Mouse (Mus musculus) heart, embryonic 12.5 days (tissue): Measurements from ENCODE around the gene Max. TPM values are rescaled to one million over a fixed set of nuclear protein-coding genes. Genes with fewer than 3 reads are reported as not detected.

Experiments used
- ATAC-seq: fragments of 200-750 bp; cut with Nextera tagmentation; 2 replicates; pipeline ENCODE4 v1.8.0; 2017; ENCODE audit warnings: moderate TSS enrichment, moderate library complexity; ENCODE audit not compliant: insufficient number of reproducible peaks, low FRiP score
- H3K27ac ChIP-seq: fragments of 300-500 bp; sonication (generic); 2 replicates; pipeline ENCODE4 v1.5.1; 2016; ENCODE audit warnings: mild to moderate bottlenecking, moderate library complexity; ENCODE audit not compliant: poor library complexity, severe bottlenecking
- H3K27me3 ChIP-seq: fragments of 300-500 bp; sonication (generic); replicated peaks from 2 replicates; pipeline ENCODE4 v1.6.1; 2016; ENCODE audit warnings: mild to moderate bottlenecking, moderate library complexity
- H3K36me3 ChIP-seq: fragments of 300-500 bp; sonication (generic); 2 replicates; pipeline ENCODE4 v1.6.1; 2016; ENCODE audit warnings: mild to moderate bottlenecking, moderate library complexity
- H3K4me1 ChIP-seq: fragments of 300-500 bp; sonication (generic); replicated peaks from 2 replicates; pipeline ENCODE4 v1.6.1; 2016; ENCODE audit warnings: mild to moderate bottlenecking
- H3K4me2 ChIP-seq: fragments of 300-500 bp; sonication (generic); 2 replicates; pipeline ENCODE4 v1.6.1; 2016; ENCODE audit warnings: mild to moderate bottlenecking, moderate library complexity
- H3K4me3 ChIP-seq: fragments of 300-500 bp; sonication (generic); 2 replicates; pipeline ENCODE4 v1.5.1; 2016; ENCODE audit warnings: mild to moderate bottlenecking
- H3K9ac ChIP-seq: fragments of 300-500 bp; sonication (generic); 2 replicates; pipeline ENCODE4 v1.6.1; 2016; ENCODE audit warnings: mild to moderate bottlenecking, moderate library complexity
- H3K9me3 ChIP-seq: fragments of 300-500 bp; sonication (generic); replicated peaks from 2 replicates; pipeline ENCODE4 v1.6.1; 2016; ENCODE audit warnings: mild to moderate bottlenecking, moderate library complexity
- WGBS: fragments of 180-500 bp; shearing (Covaris S2); methylation state at CpG from one replicate; pipeline ENCODE4 v1.1.7; 2016; 5-methylcytosine and 5-hydroxymethylcytosine counted together
- polyA plus RNA-seq: library from polyadenylated mRNA; unstranded; fragments of >200 nt; fragmentation: Nextera tagmentation; extraction: Ambion mirVana; gene quantifications from 2 replicates; pipeline ENCODE4 v1.2.1, GENCODE M21; 2016

Gene Max
- polyA plus RNA-seq, 1 experiment from 2014 or later, result 8.2 TPM

- Histone ChIP-seq H3K9ac (no peak overlapping the region), H3K27me3 (no peaks in the 10 kb centered on the region), H3K27ac (no peak overlapping the region), H3K4me3 (no peak overlapping the region), H3K4me1 (no peaks in the 10 kb centered on the region), H3K36me3 (no peaks in the 10 kb centered on the region), H3K9me3 (0 out of 2 replicates have a peak, but pooled peaks cover 2% of the 10 kb centered on the region), H3K4me2 (no peak overlapping the region)
- WGBS, result 87% methylated on average over 16 of the region's 16 CpGs
- no peak for ATAC-seq
These were observed 31.0 kb upstream of the Max start for GRCm38 (mm10) chr12:76992891-76993529.

- no peak overlapping the region for H3K4me2 ChIP-seq
- no peak for ATAC-seq
- no peak overlapping the region for H3K27ac ChIP-seq
- H3K36me3 ChIP-seq, result no peaks in the 10 kb centered on the region
- no peaks in the 10 kb centered on the region for H3K9me3 ChIP-seq
- WGBS, result 78% methylated on average over 16 of the region's 16 CpGs
- H3K4me3 ChIP-seq, result no peak overlapping the region
- no peaks in the 10 kb centered on the region for H3K4me1 ChIP-seq
- H3K9ac ChIP-seq, result no peak overlapping the region
- H3K27me3 ChIP-seq, result no peaks in the 10 kb centered on the region
These were observed 20.9 kb upstream of the Max start for GRCm38 (mm10) chr12:76982818-76983471.

DNA sequence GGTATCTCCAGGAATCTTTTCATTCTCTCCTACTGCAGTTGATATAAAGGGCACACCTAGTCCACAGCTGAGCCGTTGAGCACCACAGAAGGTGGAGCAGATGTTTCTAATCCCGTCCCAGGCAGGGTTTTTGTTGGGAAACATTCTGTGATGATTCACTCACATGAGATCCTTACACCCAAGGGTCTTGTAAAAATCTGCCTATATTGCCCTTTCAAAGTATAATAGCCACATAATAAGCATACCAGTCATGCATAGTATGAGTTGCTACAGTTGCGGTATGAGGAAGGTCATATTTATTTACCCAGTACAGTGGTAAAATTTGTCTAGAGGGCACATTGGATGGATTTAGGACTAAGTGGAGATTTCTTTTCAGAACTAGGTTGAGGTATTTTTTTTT, 17.5 kb upstream of the Max start:
- no peak overlapping the region for H3K4me2 ChIP-seq
- H3K9me3 ChIP-seq, result peaks cover 6% of the 10 kb centered on the region; the same call in 1 of the 2 replicates
- WGBS, result 80% methylated on average over 3 of the region's 3 CpGs
- no peak overlapping the region for H3K27ac ChIP-seq
- H3K4me3 ChIP-seq, result no peak overlapping the region
- ATAC-seq, result no peak
- H3K27me3 ChIP-seq, result no peaks in the 10 kb centered on the region
- H3K36me3 ChIP-seq, result no peaks in the 10 kb centered on the region
- no peaks in the 10 kb centered on the region for H3K4me1 ChIP-seq
- H3K9ac ChIP-seq, result no peak overlapping the region

- Histone ChIP-seq H3K9ac (no peak overlapping the region), H3K27me3 (no peaks in the 10 kb centered on the region), H3K4me2 (no peak overlapping the region), H3K4me3 (no peak overlapping the region), H3K4me1 (peaks cover 9% of the 10 kb centered on the region; the same call in 1 of the 2 replicates), H3K27ac (no peak overlapping the region), H3K9me3 (peaks cover 6% of the 10 kb centered on the region; the same call in 1 of the 2 replicates), H3K36me3 (no peaks in the 10 kb centered on the region)
- no peak for ATAC-seq
- 63% methylated on average over 10 of the region's 10 CpGs for WGBS
These were observed 10.7 kb upstream of the Max start for GRCm38 (mm10) chr12:76972669-76973068.

GRCm38 (mm10) chr12:76972241-76972640, 10.2 kb upstream of the Max start:
- peaks cover 6% of the 10 kb centered on the region; the same call in 1 of the 2 replicates for H3K9me3 ChIP-seq
- 71% methylated on average over 11 of the region's 11 CpGs for WGBS
- ATAC-seq, result no peak
- H3K27ac ChIP-seq, result no peak overlapping the region
- H3K4me2 ChIP-seq, result no peak overlapping the region
- no peaks in the 10 kb centered on the region for H3K36me3 ChIP-seq
- H3K4me1 ChIP-seq, result peaks cover 9% of the 10 kb centered on the region; the same call in 1 of the 2 replicates
- no peak overlapping the region for H3K4me3 ChIP-seq
- H3K9ac ChIP-seq, result no peak overlapping the region
- H3K27me3 ChIP-seq, result no peaks in the 10 kb centered on the region

DNA sequence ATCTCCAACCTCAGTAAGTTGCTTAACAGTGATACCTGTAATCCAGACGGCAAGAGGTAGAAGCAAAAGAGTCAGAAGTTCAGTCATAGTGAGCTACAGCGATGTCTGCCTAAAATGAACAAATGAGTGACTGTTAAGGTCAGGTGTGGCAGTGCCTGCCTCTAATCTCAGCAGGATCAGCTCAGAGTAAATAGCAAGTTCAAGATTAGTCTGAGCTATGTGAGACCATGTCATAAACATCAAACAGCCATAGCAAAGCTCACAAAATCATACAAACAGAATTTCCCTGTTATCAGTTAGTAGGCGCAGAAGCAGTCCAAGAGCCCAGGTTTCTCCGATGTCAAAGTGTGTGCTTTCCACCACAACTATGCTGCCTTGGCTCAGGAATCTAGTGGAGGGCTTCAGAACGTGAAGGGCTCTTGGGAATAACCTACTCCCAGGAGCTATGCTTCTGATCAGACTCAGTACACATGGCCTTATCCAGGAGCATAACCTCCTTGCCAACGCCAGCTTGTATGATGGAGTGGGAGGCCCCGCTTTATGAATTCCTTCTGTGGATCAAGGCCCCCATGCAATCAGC, 9.7 kb upstream of the Max start:
- ATAC-seq, result no peak
- Histone ChIP-seq H3K4me1 (peaks cover 9% of the 10 kb centered on the region; the same call in 1 of the 2 replicates), H3K36me3 (no peaks in the 10 kb centered on the region), H3K4me3 (no peak overlapping the region), H3K9me3 (peaks cover 6% of the 10 kb centered on the region; the same call in 1 of the 2 replicates), H3K27me3 (no peaks in the 10 kb centered on the region), H3K4me2 (no peak overlapping the region), H3K9ac (no peak overlapping the region), H3K27ac (no peak overlapping the region)
- 75% methylated on average over 7 of the region's 7 CpGs for WGBS

DNA sequence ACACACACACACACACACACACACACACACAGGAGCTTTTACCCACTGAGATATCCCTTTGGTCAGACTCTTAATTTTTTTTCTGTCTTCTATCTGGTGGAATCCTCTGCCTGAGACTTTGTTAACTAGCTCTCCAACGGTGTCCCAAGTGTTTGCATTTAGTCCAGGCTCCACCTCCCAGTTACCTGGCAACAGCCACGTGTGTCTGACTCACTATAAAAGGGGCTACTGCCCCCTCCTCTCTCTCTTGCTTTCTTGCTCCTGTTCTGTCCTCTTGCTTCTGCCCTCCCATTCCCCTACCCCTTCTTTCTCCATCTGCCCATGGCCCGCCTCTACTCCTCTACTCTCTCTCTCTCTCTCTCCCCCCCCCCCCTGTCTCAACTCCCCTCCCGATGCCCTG, 3.9 kb upstream of the Max start:
- Histone ChIP-seq H3K27ac (no peak overlapping the region), H3K36me3 (no peaks in the 10 kb centered on the region), H3K27me3 (no peaks in the 10 kb centered on the region), H3K4me1 (peaks cover 4% of the 10 kb centered on the region), H3K9ac (no peak overlapping the region), H3K4me2 (no peak overlapping the region), H3K4me3 (no peak overlapping the region), H3K9me3 (no peaks in the 10 kb centered on the region)
- ATAC-seq, result no peak
- WGBS, result 19% methylated on average over 4 of the region's 4 CpGs

GRCm38 (mm10) chr12:76965089-76965488, 3.1 kb upstream of the Max start:
- Histone ChIP-seq H3K4me2 (no peak overlapping the region), H3K36me3 (peaks cover 2% of the 10 kb centered on the region), H3K27me3 (no peaks in the 10 kb centered on the region), H3K9ac (no peak overlapping the region), H3K4me3 (no peak overlapping the region), H3K27ac (no peak overlapping the region), H3K4me1 (peaks cover 7% of the 10 kb centered on the region), H3K9me3 (no peaks in the 10 kb centered on the region)
- 34% methylated on average over 5 of the region's 5 CpGs for WGBS
- no peak for ATAC-seq

GRCm38 (mm10) chr12:76961052-76961931, 709 bp downstream of the Max start:
- H3K4me3 ChIP-seq, result peak overlapping the region; percentile 77
- peak overlapping the region; percentile 87 for H3K9ac ChIP-seq
- 4% methylated on average over 45 of the region's 45 CpGs for WGBS
- peaks cover 7% of the 10 kb centered on the region for H3K4me1 ChIP-seq
- peaks cover 23% of the 10 kb centered on the region for H3K36me3 ChIP-seq
- peak; percentile 3; the same call in 1 of the 2 replicates for ATAC-seq
- peak overlapping the region; percentile 75 for H3K27ac ChIP-seq
- H3K4me2 ChIP-seq, result peak overlapping the region; percentile 95
- H3K9me3 ChIP-seq, result no peaks in the 10 kb centered on the region
- no peaks in the 10 kb centered on the region for H3K27me3 ChIP-seq

- no peak overlapping the region for H3K9ac ChIP-seq
- peaks cover 15% of the 10 kb centered on the region for H3K4me1 ChIP-seq
- H3K27me3 ChIP-seq, result no peaks in the 10 kb centered on the region
- whole genome bisulfite sequencing, result 72% methylated on average over 5 of the region's 5 CpGs
- no peak for ATAC-seq
- no peak overlapping the region for H3K4me2 ChIP-seq
- no peak overlapping the region for H3K4me3 ChIP-seq
- peaks cover 50% of the 10 kb centered on the region for H3K36me3 ChIP-seq
- no peaks in the 10 kb centered on the region for H3K9me3 ChIP-seq
- H3K27ac ChIP-seq, result no peak overlapping the region
These were observed 4.3 kb downstream of the Max start for GRCm38 (mm10) chr12:76957688-76958087.
